In genomic region chr8:115708936-115709780, GRCm38 (mm10) we compare ENCODE assay signal across 8 mouse cellular contexts. TPM values are rescaled to one million over a fixed set of nuclear protein-coding genes. Genes with fewer than 3 reads are reported as not detected.
DNase-seq lines count a peak whose midpoint lies in the region; ATAC-seq and TF ChIP-seq lines count a peak whose summit lies in the region.

No protein-coding gene starts in this region.

- peak overlapping the region; percentile 69 for H3K4me3 ChIP-seq in heart, embryonic 16.5 days (ENCODE audit: low read length)
- peak overlapping the region; percentile 56; the same call in 1 of the 2 replicates for H3K4me3 ChIP-seq in liver, embryonic 12.5 days
- H3K4me3 ChIP-seq in neural tube, embryonic 12.5 days = 0 out of 2 replicates have a peak overlapping the region, but pooled peaks have one; percentile 66

- peak; percentile 53; the same call in 1 of the 2 replicates for TF ChIP-seq CTCF in brain, embryonic 14.5 days (IDR thresholded peaks at IDR 0.05; ENCODE audit: borderline replicate concordance, extremely low read depth, insufficient read depth, insufficient read length)

- H3K27ac ChIP-seq in heart, embryonic 16.5 days (ENCODE audit: low read length) = no peak overlapping the region
- H3K27ac ChIP-seq in liver, embryonic 12.5 days = no peak overlapping the region
- H3K27ac ChIP-seq in neural tube, embryonic 12.5 days = no peak overlapping the region

- no peak for ATAC-seq in heart, embryonic 16.5 days (replicated peaks; ENCODE audit: extremely low read depth, insufficient read depth, low FRiP score)
- no peak for ATAC-seq in liver, embryonic 12.5 days
- no peak for ATAC-seq in neural tube, embryonic 12.5 days (ENCODE audit: low FRiP score, low read depth)

- no peak for TF ChIP-seq POLR2A in brain, embryonic 14.5 days (IDR thresholded peaks at IDR 0.05; ENCODE audit: borderline replicate concordance, extremely low read depth, insufficient read depth, insufficient read length, poor library complexity, severe bottlenecking)

- peaks cover 5% of the 10 kb centered on the region for H3K27me3 ChIP-seq in heart, embryonic 16.5 days (ENCODE audit: control insufficient read depth, insufficient read depth, low read length)
- H3K27me3 ChIP-seq in liver, embryonic 12.5 days (replicated peaks) = peaks cover 66% of the 10 kb centered on the region
- no peaks in the 10 kb centered on the region for H3K27me3 ChIP-seq in neural tube, embryonic 12.5 days (replicated peaks)

- peak overlapping the region; percentile 97 for H3K4me2 ChIP-seq in heart, embryonic 16.5 days (ENCODE audit: low read depth, low read length)
- H3K4me2 ChIP-seq in liver, embryonic 12.5 days = peak overlapping the region; percentile 69
- peak overlapping the region; percentile 83 for H3K4me2 ChIP-seq in neural tube, embryonic 12.5 days (replicated peaks)

- peaks cover 2% of the 10 kb centered on the region; the same call in 1 of the 2 replicates for H3K4me1 ChIP-seq in heart, embryonic 16.5 days (ENCODE audit: control insufficient read depth, insufficient read depth, low read length)
- 0 out of 2 replicates have a peak, but pooled peaks cover 4% of the 10 kb centered on the region for H3K4me1 ChIP-seq in liver, embryonic 12.5 days
- H3K4me1 ChIP-seq in neural tube, embryonic 12.5 days = peaks cover 15% of the 10 kb centered on the region

- H3K9ac ChIP-seq in heart, embryonic 16.5 days (ENCODE audit: low read length) = peak overlapping the region; percentile 45
- no peak overlapping the region for H3K9ac ChIP-seq in liver, embryonic 12.5 days
- no peak overlapping the region for H3K9ac ChIP-seq in neural tube, embryonic 12.5 days

- WGBS in heart, embryonic 16.5 days = 1% methylated on average over 19 of the region's 19 CpGs
- 3% methylated on average over 19 of the region's 19 CpGs for WGBS in liver, embryonic 12.5 days (ENCODE audit: insufficient replicate concordance)
- 0% methylated on average over 19 of the region's 19 CpGs for WGBS in neural tube, embryonic 12.5 days

- no peaks in the 10 kb centered on the region for H3K9me3 ChIP-seq in heart, embryonic 16.5 days (replicated peaks; ENCODE audit: control insufficient read depth, low read length)
- H3K9me3 ChIP-seq in liver, embryonic 12.5 days (replicated peaks) = no peaks in the 10 kb centered on the region
- H3K9me3 ChIP-seq in neural tube, embryonic 12.5 days = no peaks in the 10 kb centered on the region

- H3K36me3 ChIP-seq in heart, embryonic 16.5 days (ENCODE audit: control insufficient read depth, insufficient read depth) = no peaks in the 10 kb centered on the region
- H3K36me3 ChIP-seq in liver, embryonic 12.5 days = no peaks in the 10 kb centered on the region
- no peaks in the 10 kb centered on the region for H3K36me3 ChIP-seq in neural tube, embryonic 12.5 days

- peak; percentile 35 for DNase-seq in 3134 (ENCODE audit: extremely low read depth, insufficient read length, low spot score)
- peak; percentile 90 for DNase-seq in brain, embryonic 14.5 days (ENCODE audit: low read depth)
- DNase-seq in fibroblast of lung, adult 2 months (ENCODE audit: low read depth) = peak; percentile 65
- peak; percentile 84 to 91 for DNase-seq in kidney, postnatal 36 days
- DNase-seq in telencephalon, adult 2 months (ENCODE audit: low read depth, low spot score) = peak; percentile 50

RNA-seq across cellular contexts. Expression of gene Maf, which starts 1.6 kb away (rescaled TPM):
- polyA plus RNA-seq in brain, embryonic 14.5 days (2012; rRNA removed) = 9.3 and 19.3 TPM in 2 replicates
- 2.6 and 3.2 TPM in 2 replicates for polyA plus RNA-seq in heart, embryonic 16.5 days (2015; fragmentation: Nextera tagmentation; extraction: Ambion mirVana)
- 2.5 and 3.2 TPM in 2 replicates for polyA plus RNA-seq in liver, embryonic 12.5 days (2016; fragmentation: Nextera tagmentation; extraction: Ambion mirVana)
- polyA plus RNA-seq in neural tube, embryonic 12.5 days (2016; fragmentation: Nextera tagmentation; extraction: Ambion mirVana) = 7.2 and 7.4 TPM in 2 replicates

Comparison
In these comparisons a context has a peak if more than half of its experiments do, and no peak if none do; other contexts are left out.
1. DNase-seq: peak in every context shown above with its lines; median percentile 90 in brain, embryonic 14.5 days; 88 in kidney, postnatal 36 days; 65 in fibroblast of lung, adult 2 months; 50 in telencephalon, adult 2 months; 35 in 3134.